11 mouse cellular contexts compared by ENCODE assay signal in the genomic region with DNA sequence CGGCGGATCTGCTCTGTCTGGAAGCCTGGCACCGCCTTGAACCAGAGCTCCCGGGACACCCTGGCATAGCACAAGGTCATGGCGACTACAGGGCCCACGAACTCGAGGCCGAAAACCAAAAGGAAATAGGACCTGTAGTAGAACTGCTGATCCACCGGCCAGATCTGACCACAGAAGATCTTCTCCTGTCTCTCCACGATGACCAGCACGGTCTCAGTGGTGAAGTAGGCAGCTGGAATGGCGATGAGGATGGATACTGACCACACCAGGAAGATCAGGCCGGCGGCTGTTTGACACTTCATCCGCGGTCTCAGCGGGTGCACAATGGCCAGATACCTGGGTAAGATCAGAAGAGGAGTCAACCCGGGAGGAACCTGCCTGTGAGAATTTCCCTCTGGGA. TPM values are rescaled to one million over a fixed set of nuclear protein-coding genes. Genes with fewer than 3 reads are reported as not detected.
"Had no signal": no experiment of that assay in that cellular context is flagged by ENCODE, and none has a peak within 500 bp of the region (broad histone marks: within the 10 kb centered on the region; RNA-seq: fewer than 3 reads in every experiment).

No protein-coding gene starts in this region.

- ATAC-seq: inflammation-experienced regulatory T-cells, adult 6 months; midbrain, embryonic 15.5 days had no signal

- H3K27ac ChIP-seq: limb, embryonic 12.5 days; midbrain, embryonic 15.5 days; neural tube, embryonic 12.5 days had no signal

- H3K4me2 ChIP-seq: limb, embryonic 12.5 days; midbrain, embryonic 11.5 days; midbrain, embryonic 15.5 days; neural tube, embryonic 12.5 days had no signal

- DNase-seq: kidney, adult 11 months; kidney, adult 9 months; kidney, postnatal 36 days; lung, postnatal 36 days; thymus, adult 18-20 months; thymus, postnatal 14 days had no signal

- H3K36me3 ChIP-seq: limb, embryonic 12.5 days; midbrain, embryonic 15.5 days had no signal

- H3K9ac ChIP-seq: limb, embryonic 12.5 days; midbrain, embryonic 15.5 days; neural tube, embryonic 12.5 days had no signal

- H3K27me3 ChIP-seq: limb, embryonic 12.5 days; neural tube, embryonic 12.5 days had no signal

- H3K4me3 ChIP-seq: limb, embryonic 12.5 days; midbrain, embryonic 15.5 days; neural tube, embryonic 12.5 days had no signal

- H3K4me1 ChIP-seq: midbrain, embryonic 15.5 days had no signal

- H3K9me3 ChIP-seq: limb, embryonic 12.5 days; midbrain, embryonic 15.5 days; neural tube, embryonic 12.5 days had no signal

RNA-seq across cellular contexts. Expression of a gene that starts 9.0 kb away (rescaled TPM):
- polyA plus RNA-seq: inflammation-experienced regulatory T-cells, adult 6 months had no signal
